Mouse (Mus musculus): ENCODE results near the gene Gm44596. TPM values are rescaled to one million over a fixed set of nuclear protein-coding genes. Genes with fewer than 3 reads are reported as not detected.
"Not testable (repeated sequence)": the region's sequence is repeated elsewhere in the genome, so short reads cannot be mapped to it uniquely, and the experiment has no call there.

Gene Gm44596
- total RNA-seq, 2 experiments from 2014 or later, result not detected

DNA sequence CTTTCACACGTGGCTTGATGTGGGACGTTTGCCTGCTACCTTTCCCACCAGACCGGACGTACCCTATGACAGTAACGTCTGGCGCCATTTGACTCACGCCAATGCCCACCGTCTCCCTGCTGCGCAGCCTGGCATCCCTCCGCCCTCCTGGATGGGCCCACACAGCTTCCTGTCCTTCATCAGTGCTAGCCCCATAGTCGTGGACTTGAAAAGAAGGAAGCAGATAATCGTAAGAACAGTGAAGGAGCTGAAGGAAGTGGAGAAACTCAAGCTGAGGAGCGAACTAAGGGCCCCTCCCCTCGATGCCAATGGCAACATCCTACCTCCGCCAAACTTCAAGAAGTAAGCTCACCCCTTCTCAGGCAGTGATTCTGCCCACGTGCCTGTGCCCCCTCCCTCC, 4.3 kb downstream of the Gm44596 start:
- peak; percentile 73 for ATAC-seq (ENCODE audit: poor library complexity, severe bottlenecking)

DNA sequence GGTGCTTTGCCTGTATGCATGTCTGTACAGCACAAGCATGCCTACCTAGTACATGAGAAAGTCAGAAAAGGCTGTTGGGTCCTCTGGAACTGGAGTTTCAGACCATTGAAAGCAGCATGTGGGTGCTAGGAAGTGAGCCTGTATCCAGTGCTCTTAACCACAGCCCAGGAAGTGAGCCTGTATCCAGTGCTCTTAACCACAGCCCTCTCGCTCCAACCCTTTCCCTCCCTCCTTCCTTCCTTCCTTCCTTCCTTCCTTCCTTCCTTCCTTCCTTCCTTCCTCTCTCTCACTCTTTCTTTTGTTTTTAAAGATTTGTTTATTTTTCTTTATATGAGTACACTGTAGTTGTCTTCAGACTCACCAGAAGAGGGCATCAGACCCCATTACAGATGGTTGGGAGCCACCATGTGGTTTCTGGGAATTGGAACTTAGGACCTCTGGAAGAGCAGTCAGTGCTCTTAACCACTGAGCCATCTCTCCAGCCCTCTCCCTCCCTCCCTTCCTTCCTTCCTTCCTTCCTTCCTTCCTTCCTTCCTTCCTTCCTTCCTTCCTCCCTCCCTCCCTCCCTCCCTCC, 5.4 kb downstream of the Gm44596 start:
- ATAC-seq (ENCODE audit: poor library complexity, severe bottlenecking), result not testable (repeated sequence)

DNA sequence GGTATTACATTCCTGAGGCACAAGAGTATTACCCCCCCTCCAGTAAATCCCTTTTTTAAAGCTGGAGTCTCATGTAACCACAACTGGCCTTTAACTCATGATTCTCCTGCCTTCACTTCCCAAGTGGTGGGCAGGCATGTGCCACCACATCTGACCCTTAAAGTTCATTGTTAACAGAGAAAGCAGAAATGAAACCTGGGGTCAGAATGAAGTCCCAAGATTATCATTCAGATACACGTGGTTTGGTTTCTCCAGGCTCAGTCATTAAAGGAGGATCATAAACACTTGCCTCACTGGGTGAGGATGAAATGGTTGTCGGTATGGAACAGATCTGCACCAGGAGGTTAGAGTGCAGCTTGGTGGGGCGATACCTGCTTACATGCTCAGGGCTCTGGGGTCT, 6.0 kb downstream of the Gm44596 start:
- peak; percentile 73 for ATAC-seq (ENCODE audit: poor library complexity, severe bottlenecking)

DNA sequence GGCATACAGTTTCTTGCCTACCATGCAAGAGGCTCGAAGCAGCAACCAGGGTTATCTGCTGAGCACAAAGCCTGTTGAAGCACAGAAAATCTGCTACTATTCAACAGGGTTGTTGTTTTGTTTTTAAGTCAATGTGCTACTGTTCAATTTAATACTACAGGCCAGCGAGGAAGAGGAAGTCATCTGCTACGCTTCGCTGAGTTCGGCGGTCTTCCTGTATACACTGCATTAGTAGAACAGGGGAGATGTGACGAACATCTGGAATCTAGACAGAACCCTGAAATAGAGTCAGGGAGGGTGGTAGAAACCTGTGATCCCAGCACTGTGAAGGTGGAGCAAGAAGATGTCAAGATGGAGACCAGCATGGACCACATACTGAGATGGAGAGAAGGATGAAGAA, 8.4 kb downstream of the Gm44596 start:
- no peak for ATAC-seq (ENCODE audit: poor library complexity, severe bottlenecking)

DNA sequence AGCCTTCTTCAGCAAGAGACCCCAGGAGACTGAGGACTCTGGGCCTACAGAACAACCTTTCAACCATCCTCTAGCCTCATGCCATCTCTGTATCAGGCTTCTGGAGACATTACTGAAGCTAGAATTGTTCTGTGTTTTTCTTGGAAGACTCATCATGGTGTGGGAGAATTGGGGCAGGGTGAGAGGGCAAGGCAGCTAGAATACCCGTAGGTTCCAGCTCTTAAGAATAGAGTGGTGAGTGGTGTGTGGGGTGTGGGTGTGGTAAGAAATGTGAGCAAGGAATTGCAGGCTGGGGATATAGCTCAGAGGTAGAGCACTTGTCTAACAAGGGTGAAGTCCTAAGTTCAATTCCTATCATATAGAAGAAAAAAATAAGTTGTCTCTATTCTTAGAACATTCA, 9.7 kb downstream of the Gm44596 start:
- ATAC-seq (ENCODE audit: poor library complexity, severe bottlenecking), result no peak

DNA sequence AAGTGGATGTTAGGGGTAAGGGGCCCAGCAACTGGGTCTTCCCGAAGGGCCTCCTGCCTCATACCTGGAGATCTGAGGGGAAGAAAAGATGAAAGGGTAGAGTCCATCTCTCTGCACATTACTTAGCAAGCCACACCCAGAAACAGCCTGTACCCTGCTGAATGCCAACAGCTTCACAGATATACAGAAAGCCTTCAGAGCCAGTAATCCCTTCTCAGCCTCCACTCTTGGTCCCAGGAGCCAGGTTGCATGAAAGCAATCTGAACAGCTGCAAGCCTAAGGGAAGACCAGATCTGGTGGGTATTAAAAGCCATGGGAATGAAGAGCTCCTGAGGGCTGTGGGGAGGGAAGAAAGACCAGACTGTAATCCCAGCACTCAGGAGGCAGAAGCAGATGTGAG, 13.9 kb downstream of the Gm44596 start:
- ATAC-seq (ENCODE audit: poor library complexity, severe bottlenecking), result no peak

DNA sequence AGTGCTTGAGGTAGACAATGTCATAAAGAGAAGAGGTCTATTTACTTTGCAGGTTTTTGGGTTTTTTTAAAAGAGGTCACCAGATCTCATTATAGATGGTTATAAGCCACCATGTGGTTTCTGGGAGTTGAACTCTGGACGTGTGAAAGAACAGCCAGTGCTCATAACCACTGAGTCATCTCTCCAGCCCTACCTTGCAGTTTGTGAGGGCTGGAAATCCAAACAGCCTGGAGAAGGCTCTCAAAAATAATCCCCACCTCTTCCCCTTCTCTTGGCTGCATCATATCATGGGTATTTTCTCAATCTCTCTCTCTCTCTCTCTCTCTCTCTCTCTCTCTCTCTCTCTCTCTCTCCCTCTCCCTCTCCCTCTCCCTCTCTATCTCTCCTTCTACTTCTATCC, 15.4 kb downstream of the Gm44596 start:
- ATAC-seq (ENCODE audit: poor library complexity, severe bottlenecking), result no peak

DNA sequence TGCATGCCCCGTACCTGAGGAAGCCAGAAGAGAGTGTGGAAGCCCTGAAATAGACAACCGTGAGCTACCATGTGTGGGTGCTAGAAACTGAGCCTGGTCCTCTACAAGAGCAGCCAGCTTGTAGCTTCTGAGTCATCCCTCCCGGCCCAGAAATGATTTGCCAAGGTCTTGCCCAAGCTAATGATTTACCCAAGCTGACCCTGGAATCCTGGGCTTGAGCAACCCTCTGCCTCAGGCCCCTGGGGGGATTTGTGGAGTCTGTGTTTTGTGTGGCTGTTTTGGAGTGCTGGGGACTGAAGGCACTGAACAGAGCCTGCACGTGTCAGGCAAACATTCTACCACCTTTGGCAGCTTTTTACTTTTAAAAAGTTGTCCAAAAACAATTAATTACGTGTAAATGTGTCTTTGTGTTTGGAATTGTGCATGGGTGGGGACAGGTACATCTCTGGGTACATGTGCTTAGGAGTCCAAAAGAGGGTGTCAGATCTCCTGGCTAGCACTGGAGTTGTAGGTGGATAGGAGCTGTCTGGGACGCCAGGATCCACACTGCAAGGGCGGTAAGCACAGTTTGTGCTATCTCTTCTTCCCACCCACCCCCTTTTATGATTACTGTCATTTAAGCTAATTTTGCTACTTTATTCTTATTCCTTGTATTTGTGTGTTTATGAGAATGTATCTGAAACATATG, 22.4 kb downstream of the Gm44596 start:
- no peak for ATAC-seq (ENCODE audit: poor library complexity, severe bottlenecking)

DNA sequence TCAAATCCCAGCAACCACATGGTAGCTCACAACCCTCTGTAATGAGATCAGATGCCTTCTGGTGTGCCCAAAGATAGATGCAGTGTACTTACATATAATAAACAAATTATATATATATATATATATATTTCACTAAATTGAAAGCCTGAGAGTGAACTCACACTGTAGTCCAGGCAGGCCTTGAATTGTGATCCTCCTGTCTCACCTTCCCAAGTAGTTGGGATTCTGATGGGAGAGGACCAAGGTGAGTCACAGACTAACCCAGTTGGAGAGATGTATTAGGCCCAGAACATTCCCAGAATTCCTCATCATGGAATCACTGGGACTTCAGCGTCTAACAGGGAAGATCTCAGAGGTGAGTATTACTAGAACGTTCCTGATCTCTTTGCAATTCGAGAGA, 23.7 kb downstream of the Gm44596 start, which contains the start of gene Nrip2:
Nrip2 (plus strand) TSS at position 301 of the 400 bp plus-strand sequence.
- no peak for ATAC-seq (ENCODE audit: poor library complexity, severe bottlenecking)

DNA sequence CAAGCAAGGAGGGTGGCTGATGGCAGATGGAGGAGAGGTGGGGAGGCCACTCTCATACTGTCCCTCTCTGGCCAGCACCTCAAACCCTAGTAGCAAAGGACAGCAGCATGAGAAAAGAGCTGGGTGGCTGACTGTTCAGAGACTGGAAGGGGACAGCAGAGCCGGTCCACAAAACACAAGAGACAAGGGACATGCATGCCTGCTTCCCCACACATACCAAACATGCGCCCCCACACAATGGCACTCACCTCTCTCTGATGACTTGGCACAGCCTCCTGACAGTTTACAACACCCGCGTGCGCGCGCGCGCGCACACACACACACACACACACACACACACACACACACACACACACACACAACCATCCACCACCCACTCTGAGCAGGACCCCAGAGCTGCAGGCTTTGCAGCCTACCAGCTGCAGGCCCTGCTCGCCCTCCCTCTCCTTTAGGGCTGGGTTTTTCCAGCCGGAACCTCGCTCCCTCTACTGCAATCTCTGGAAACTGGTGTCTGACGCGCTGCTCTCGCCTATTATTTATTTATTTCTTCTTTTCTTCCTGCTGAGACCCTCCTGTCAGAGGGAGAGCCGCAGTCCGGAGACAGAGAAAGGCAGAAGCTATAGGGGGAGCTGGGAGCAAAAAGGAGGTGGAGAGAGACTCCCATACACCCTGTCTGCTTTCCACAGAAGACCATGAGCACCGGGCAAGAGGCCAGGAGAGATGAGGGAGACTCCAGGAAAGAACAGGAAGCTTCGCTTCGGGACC, 24.3 kb downstream of the Gm44596 start:
- no peak for ATAC-seq (ENCODE audit: poor library complexity, severe bottlenecking)

DNA sequence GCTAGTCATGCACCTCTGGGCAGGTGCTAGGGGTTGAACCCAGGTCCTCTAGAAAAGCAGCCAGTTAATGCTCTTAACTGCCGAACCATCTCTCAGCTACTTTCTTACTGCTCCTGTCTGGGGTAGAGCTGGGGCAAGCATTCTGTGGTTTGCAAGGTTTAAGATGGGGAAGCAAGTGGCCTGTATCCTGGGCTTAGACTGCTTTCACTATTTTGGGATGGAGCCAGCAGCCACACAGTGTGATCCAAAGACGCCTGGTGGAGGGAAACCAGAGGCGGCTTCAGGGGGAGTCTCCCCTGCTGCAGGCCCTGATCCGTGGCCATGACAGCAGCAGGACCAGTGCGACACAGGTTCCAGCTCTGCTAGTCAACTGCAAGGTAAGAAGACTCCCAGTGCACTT, 29.4 kb downstream of the Gm44596 start:
- no peak for ATAC-seq (ENCODE audit: poor library complexity, severe bottlenecking)

DNA sequence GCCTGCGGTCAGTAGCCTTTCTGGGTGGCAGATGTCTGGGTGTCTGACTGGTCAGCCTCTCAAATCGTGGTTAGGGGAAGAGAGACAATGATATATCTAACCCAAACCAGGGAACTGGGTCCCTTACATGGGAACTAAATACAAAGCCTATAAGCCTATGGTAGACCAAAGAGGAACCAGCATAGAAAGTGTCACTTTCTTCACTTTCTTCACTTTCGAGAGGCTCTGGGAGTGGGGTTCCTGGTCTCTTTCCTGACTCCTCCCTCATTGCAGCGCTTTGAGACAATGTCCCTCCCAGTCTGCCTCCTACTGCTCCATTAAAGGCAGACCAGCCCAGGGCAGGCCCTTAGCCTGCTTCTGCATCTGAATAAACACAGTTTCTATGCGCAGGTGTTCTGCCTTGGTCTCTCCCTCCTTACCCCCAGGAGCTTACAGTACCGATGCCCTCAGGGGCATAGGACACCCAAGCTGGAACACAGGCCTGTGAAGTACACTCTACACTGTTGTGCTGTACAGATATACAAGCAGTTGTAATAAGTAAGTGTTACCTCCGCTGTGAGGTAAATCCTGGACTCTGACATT, 33.3 kb downstream of the Gm44596 start:
- peak; percentile 80 for ATAC-seq (ENCODE audit: poor library complexity, severe bottlenecking)

DNA sequence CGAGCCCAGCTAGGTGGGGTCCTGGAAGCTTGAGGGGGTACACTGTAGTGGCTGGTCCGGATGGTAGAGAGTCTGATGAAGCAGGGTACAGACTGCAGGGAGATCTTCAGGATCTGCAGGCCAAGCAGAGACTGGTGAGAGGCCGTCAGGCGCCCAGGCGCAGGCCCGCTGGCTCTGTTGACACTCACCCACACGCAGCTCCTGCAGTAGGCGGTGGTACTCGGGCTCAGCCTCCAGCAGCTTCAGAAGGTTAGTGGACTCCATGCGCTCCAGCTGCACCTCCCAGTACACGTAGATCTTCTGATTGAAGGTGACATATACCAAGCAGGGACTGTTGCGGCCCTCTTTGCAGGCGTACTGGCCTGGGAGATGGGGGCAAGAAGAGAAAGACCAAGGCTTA, 35.0 kb downstream of the Gm44596 start:
- no peak for ATAC-seq (ENCODE audit: poor library complexity, severe bottlenecking)

DNA sequence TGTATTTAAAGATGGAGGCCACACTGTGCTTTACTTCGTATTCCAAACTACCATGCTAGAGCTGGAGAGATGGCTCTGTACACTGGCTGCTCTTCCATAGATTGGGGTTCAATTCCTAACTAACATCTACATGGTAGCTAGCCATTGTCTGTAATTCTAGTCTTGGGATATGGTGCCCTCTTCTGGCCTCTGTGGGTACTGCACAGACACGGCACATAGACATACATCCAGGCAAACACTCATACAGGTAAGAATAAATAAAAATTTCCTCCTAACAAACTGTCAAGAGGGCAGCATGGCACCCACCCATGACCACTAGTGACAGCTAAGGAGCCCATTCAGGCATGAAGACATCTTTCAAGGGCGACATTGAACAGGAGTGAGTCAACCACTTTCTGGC, 35.8 kb downstream of the Gm44596 start:
- peak; percentile 64 for ATAC-seq (ENCODE audit: poor library complexity, severe bottlenecking)

DNA sequence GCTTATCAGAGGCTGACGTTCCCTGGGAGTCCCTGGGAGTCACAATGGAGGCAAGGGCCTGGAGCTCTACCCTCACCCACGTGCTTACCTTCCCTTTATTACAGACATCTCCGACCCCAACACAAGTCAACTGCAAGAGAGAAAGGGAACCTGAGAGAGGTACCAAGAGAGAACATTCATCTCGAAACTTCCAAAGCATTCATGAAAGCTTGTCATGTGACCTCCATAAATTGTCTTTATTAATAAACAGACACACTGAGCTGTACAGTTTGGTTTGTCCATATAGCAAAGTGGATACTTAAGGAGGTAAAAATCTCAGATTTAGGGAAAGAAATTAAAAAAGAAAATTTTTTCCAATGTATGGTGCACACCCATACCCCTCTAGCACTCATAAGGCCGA, 40.9 kb downstream of the Gm44596 start:
- no peak for ATAC-seq (ENCODE audit: poor library complexity, severe bottlenecking)

DNA sequence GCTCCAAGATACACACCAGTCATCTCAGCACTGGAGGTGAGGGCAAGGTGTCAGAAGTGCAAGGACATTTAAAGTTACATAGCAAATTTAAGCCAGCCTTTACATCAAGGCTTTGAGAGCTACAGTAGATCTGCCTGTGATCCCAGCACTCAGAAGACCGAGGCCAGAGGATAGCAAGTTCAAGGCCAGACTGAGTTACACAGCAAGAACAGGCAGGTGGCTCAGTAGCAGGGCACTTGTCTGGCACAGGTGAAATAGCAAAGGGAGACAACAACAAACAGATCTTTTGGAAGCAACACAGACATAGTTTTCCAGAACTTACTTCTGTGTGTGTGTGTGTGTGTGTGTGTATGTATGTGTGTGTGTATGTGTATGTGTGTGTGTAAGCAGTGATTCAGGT, 42.8 kb downstream of the Gm44596 start:
- no peak for ATAC-seq (ENCODE audit: poor library complexity, severe bottlenecking)

DNA sequence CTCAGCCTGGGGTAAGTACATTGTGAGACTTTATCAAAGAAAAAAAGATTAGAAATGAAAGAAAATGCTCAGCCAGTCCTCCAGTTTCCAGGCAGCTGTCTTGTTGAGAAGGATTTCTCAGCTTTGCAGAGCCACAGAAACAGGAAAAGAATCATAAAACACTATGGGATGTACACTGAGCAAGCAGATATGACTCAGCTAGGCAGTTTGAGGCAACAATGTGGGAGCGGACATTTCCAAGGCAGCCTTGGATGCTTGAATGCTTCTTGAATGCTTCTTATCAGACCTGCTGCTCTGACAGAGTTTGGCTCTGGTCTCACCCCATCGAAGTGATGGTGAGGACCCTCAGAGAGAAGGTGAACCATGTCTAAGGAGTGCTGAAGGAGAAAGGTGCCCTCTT, 45.7 kb downstream of the Gm44596 start:
- ATAC-seq (ENCODE audit: poor library complexity, severe bottlenecking), result no peak

DNA sequence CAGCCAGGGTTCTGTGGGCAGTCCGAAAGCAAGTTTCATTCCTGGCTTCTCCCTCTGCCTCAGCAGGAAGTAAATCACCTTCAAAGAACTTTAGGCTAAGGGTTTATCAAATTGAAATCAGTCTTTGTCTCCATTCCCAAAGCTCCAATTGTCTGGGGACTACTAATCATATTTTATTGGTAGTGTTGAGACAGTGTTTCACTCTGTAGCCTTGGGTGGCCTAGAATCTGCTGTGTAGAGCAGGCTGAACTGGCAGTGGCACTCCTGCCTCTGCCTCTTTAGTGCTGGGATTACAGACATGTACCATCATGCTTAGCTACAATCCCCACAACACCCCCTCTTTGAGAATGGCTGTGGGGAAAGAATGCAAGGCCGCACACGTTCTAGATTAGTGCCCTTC, 46.2 kb downstream of the Gm44596 start:
- no peak for ATAC-seq (ENCODE audit: poor library complexity, severe bottlenecking)

DNA sequence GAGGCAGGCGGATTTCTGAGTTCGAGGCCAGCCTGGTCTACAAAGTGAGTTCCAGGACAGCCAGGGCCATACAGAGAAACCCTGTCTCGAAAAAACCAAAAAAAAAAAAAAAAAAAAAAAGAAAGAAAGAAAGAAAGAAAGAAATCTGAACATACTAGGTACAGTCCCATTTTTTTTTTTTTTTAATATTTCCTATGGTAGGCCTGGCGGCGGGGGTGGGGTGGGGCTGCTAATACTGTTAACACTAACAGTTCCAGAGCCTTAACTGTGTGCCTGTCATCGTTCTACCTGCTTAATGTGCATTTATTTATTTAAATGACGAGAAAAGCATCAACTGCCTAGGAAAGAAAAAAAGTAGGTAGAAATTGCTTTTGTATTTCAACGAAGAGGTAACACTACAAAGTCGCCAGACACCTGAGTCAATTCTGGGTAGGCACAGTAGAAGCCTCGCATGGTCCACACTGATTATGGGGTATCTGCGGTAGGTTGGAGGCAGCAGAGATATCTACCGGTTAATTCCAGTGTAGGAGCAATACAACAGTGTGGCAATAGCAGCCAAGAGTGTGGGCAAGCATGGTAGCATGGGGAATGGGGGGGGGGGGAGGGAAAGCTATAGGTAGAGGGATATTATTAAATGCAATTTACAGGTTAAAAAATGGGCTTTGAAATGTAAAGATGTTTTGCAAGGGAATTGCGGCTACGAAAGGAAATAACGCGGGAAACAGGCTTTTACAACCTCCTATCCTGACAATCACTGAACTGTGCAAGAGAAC, 48.4 kb downstream of the Gm44596 start:
- ATAC-seq (ENCODE audit: poor library complexity, severe bottlenecking), result no peak

DNA sequence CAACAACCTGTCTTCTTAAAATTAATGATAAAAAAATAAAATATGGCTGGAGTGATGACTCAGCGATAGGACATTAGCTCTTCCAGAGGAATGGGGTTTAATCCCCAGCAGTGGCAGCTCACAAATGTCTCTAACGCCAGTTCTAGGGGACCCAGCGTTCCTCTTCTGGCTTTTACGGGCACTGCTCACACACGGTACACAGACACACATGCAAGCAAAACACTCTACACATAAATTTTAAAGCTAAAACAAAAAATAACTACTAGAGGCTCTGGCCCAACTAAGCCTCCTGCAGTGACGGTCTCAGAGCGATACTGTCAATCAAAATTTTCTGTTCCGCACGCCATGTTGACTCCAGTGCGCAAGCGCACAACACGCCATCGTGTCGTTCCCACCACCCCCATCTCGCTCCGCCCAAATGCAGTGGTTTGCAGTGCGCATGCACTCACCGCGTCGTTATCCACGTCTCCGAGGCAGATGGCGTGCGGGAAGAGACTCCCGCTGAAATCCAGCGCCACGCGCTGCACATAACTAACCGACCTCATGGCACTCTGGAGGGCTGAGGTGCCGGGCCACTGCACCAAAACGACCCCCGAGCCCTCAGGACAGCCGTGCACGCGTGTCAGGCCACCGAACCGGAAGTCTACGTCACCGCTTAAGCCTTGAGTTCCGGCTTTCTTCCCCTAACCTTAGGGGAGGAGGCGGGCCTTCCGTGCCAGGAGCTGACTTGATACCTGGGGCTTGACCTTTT, 49.1 kb downstream of the Gm44596 start, which contains the start of gene Itfg2:
Itfg2 (minus strand) TSS at position 663 of the 751 bp plus-strand sequence.
- ATAC-seq (ENCODE audit: poor library complexity, severe bottlenecking), result peak; percentile 95

All from megakaryocyte, adult 5-6 weeks (primary cell).